Mouse (Mus musculus) ES-Bruce4 (cell line): Measurements from ENCODE around the gene Ykt6. TPM values are rescaled to one million over a fixed set of nuclear protein-coding genes. Genes with fewer than 3 reads are reported as not detected.
A peak's percentile ranks its signal among the peaks of the same experiment; 100 is the strongest.

ENCODE experiments used
- H3K27ac ChIP-seq: 2 replicates; pipeline ENCODE4 v1.5.1; 2012; ENCODE audit warnings: low read length, inconsistent platforms; ENCODE audit not compliant: insufficient read depth
- H3K27me3 ChIP-seq: 2 replicates; pipeline ENCODE4 v1.6.1; 2012; ENCODE audit warnings: mild to moderate bottlenecking, low read length, inconsistent platforms; ENCODE audit not compliant: control insufficient read depth, poor library complexity, insufficient read depth, severe bottlenecking
- H3K36me3 ChIP-seq: 2 replicates; pipeline ENCODE4 v1.6.1; 2012; ENCODE audit warnings: inconsistent platforms, mild to moderate bottlenecking, low read length, moderate library complexity; ENCODE audit not compliant: control insufficient read depth, poor library complexity, insufficient read depth, severe bottlenecking
- H3K4me1 ChIP-seq: one replicate; pipeline ENCODE4 v1.8.1; 2011; ENCODE audit warnings: low read length; ENCODE audit not compliant: control insufficient read depth, insufficient read depth
- H3K4me3 ChIP-seq: 2 replicates; pipeline ENCODE4 v1.5.1; 2011; ENCODE audit warnings: low read depth, mild to moderate bottlenecking, low read length
- H3K9ac ChIP-seq: 2 replicates; pipeline ENCODE4 v1.6.1; 2012; ENCODE audit warnings: low read depth, mild to moderate bottlenecking, inconsistent platforms; ENCODE audit not compliant: poor library complexity, severe bottlenecking
- H3K9me3 ChIP-seq: replicated peaks from 2 replicates; pipeline ENCODE4 v1.6.1; 2012; ENCODE audit warnings: mild to moderate bottlenecking, low read length, inconsistent platforms; ENCODE audit not compliant: control insufficient read depth, poor library complexity, insufficient read depth, severe bottlenecking
- CTCF ChIP-seq: IDR thresholded peaks from one replicate; pipeline ENCODE4 v1.8.1; 2011; ENCODE audit warnings: low read depth, low read length
- EP300 ChIP-seq: IDR thresholded peaks from 2 replicates; pipeline ENCODE4 v1.6.1; 2011; ENCODE audit warnings: low read depth, low read length; ENCODE audit not compliant: insufficient read depth
- POLR2A ChIP-seq: IDR thresholded peaks from one replicate; pipeline ENCODE4 v1.8.1; 2011; ENCODE audit warnings: low read length; ENCODE audit not compliant: insufficient read depth
- polyA plus RNA-seq: library from polyadenylated mRNA; stranded (reverse); fragments of >200 nt; gene quantifications from 2 replicates; pipeline ENCODE4 v1.2.4, GENCODE M21; 2011; ENCODE audit warnings: low read depth; ENCODE audit not compliant: missing spikeins, insufficient read depth, insufficient read length

Gene Ykt6
- 53.7 and 60.3 TPM in 2 replicates for polyA plus RNA-seq

DNA sequence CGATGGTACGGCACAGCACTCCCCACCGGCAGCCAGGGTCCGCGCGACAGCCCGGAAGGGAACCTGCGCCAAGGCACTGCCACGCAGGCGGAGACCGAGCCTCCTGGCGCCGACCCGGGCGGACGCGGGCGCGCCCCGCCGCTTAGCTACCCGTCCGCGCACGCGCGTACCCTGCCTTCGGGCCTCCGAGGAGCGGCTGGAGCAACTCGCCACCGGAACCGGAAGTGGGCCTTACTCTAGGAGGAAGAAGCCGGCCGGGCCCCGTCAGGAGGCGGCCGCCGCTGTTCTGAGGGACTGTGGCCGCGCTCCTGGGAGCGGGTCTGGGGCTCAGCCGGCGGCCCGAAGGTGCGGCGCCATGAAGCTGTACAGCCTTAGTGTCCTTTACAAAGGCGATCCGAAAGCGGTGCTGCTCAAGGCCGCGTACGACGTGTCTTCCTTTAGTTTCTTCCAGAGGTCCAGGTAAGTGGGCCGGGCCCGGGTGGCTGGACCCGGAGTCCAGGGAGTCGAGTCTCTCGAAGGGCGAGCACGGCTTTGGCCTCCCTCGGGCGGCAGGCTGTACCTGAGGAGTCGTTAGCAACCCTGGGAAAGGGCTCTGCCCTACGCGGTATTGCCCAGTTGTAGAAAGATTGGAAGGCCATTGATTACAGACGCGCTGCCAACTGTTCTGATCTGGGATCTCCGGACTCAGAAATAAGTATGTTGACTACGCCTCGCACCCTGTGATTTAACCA, at the start of gene Ykt6:
Ykt6 (plus strand) TSS at position 148 of the 731 bp plus-strand sequence.
- H3K9ac ChIP-seq, result peak within 1 kb of the TSS; percentile 81
- H3K4me3 ChIP-seq, result peak within 1 kb of the TSS; percentile 82

DNA sequence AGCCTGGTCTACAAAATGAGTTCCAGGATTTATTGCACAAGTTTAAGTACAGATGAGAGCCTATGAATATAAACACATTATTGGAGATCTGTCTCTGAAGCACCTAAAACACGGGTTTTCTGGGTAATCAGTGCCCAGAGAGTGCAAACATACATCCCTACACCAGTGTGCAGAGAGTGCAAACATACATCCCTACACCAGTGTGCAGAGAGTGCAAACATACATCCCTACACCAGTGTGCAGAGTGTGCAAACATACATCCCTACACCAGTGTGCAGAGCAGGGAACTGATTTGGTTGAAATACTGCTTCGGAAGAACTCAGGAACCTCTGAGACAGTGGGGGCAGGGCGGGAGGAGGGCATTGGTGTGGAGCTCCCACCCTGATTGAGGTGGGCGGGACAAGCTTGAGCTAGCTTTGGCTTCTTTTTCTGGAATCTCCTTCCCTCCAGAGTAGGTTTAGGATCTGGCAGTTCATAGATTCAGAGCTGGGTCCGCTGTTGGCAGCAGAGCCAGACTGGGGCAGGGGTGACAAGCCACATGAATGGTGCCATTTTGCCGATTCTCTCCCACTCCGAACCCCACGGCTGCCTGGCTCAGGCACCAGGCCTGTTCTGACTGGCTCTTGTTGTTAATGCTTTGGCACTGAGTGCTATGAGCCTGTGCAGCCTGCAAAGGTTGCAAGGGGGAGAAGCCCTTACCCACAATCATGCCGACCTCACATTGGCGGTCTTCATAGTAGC, 49.5 kb upstream of the Ykt6 start:
- no peak overlapping the region for H3K4me3 ChIP-seq

More for the DNA sequence above, at the start of gene Ykt6:
- Histone ChIP-seq H3K9me3 (no peaks in the 10 kb centered on the region), H3K36me3 (peaks cover 8% of the 10 kb centered on the region), H3K4me1 (no peaks in the 10 kb centered on the region), H3K27ac (peak within 1 kb of the TSS; percentile 65), H3K27me3 (no peaks in the 10 kb centered on the region)
- TF ChIP-seq CTCF (no peak), POLR2A (peak; percentile 74), EP300 (0 out of 2 replicates have a peak, but pooled peaks have one; percentile 12)

DNA sequence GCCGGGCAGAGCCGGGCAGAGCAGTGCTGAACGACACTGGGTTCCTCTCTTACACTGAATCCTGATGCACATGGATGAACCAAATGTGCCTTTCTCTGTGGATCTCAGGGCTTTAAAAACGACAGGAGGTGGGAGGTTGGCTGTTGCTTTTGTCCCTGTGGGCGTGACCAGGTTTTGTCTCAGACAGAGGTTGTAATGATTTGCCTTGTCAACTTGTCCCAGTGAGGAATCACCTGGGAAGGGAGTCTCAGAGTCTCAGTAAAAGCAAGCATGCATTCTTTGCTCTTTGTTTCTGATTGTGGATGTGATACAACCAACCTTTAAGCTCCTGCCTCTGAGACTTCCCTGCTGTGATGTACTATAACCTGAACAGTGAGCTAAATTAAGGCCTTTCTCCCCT, 48.4 kb upstream of the Ykt6 start:
- no peak overlapping the region for H3K9ac ChIP-seq
- H3K27ac ChIP-seq, result no peak overlapping the region
- H3K9me3 ChIP-seq, result no peaks in the 10 kb centered on the region
- H3K4me3 ChIP-seq, result no peak overlapping the region
- no peaks in the 10 kb centered on the region for H3K4me1 ChIP-seq
- no peak for TF ChIP-seq EP300
- no peak for TF ChIP-seq CTCF
- no peak for TF ChIP-seq POLR2A
- H3K36me3 ChIP-seq, result no peaks in the 10 kb centered on the region
- no peaks in the 10 kb centered on the region for H3K27me3 ChIP-seq

More for the DNA sequence above, 49.5 kb upstream of the Ykt6 start:
- no peaks in the 10 kb centered on the region for H3K4me1 ChIP-seq
- H3K9ac ChIP-seq, result no peak overlapping the region
- no peaks in the 10 kb centered on the region for H3K9me3 ChIP-seq
- no peaks in the 10 kb centered on the region for H3K27me3 ChIP-seq
- H3K27ac ChIP-seq, result no peak overlapping the region
- TF ChIP-seq POLR2A, result no peak
- TF ChIP-seq EP300, result no peak
- no peak for TF ChIP-seq CTCF
- H3K36me3 ChIP-seq, result no peaks in the 10 kb centered on the region

DNA sequence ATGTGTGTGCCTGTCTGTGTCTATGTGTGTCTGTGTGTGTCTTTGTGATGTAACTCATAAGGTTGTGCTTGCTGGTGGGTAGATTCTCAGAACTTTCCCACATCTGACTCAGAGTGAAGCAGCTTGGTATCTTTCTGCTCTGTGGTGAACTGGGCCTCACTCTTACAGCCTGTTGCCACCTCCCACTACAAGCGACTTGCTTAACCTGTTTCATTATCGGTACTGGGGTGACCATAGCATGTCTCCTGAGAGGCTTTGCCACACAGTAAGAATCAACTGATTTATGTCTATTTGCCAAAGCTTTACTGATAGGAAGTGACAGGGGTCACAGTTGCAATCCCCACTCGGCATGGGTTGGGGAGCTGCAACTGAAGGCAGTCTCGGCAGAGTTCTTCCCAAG, 46.9 kb upstream of the Ykt6 start:
- no peak overlapping the region for H3K4me3 ChIP-seq
- H3K27me3 ChIP-seq, result no peaks in the 10 kb centered on the region
- no peak for TF ChIP-seq CTCF
- TF ChIP-seq EP300, result no peak
- no peak for TF ChIP-seq POLR2A
- no peaks in the 10 kb centered on the region for H3K4me1 ChIP-seq
- no peaks in the 10 kb centered on the region for H3K36me3 ChIP-seq
- H3K27ac ChIP-seq, result no peak overlapping the region
- H3K9ac ChIP-seq, result no peak overlapping the region
- no peaks in the 10 kb centered on the region for H3K9me3 ChIP-seq

DNA sequence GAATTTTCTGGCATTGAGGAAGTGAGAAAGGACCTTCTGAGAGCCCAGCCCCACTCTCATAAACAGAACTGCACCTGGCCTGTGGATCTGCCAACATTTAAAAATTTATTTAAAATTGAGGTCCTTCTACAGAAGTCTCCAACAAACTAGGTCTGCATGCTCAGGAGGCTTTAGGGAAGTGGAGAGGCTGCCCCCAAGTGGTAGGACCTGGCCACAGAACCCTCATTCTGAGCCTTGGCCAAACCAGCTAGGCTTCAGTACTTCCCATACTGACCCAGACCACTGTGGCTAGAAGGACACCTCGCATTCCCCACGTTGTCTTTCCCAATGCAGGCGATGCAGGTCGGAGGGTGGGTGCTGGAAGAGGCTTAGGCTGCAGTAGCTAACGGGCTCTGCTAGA, 42.9 kb upstream of the Ykt6 start:
- H3K9me3 ChIP-seq, result no peaks in the 10 kb centered on the region
- no peaks in the 10 kb centered on the region for H3K36me3 ChIP-seq
- H3K4me3 ChIP-seq, result no peak overlapping the region
- H3K4me1 ChIP-seq, result no peaks in the 10 kb centered on the region
- no peak for TF ChIP-seq EP300
- no peak for TF ChIP-seq POLR2A
- peak; percentile 85 for TF ChIP-seq CTCF
- no peaks in the 10 kb centered on the region for H3K27me3 ChIP-seq
- no peak overlapping the region for H3K27ac ChIP-seq
- no peak overlapping the region for H3K9ac ChIP-seq

DNA sequence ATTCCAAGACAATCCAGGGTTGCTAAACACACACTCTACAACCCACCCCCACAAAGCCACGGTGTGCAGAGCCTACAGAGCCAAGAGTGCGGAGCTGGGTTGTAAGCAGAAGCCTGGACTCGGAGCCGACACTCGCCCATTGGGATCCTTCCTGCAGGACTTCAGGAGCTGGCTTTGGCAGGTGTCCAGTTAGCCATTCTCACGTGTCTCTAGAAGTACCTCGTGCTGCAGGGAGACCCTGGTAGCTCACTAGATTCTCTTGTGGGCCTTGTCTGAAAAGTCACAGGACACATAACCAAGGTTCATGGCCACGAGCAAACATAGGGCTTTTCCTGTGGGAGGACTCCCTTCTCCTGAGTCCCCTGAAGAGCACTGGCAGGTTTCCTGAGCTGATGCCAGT, 42.2 kb upstream of the Ykt6 start:
- H3K9ac ChIP-seq, result no peak overlapping the region
- no peaks in the 10 kb centered on the region for H3K9me3 ChIP-seq
- TF ChIP-seq POLR2A (no peak), EP300 (no peak), CTCF (no peak)
- no peaks in the 10 kb centered on the region for H3K27me3 ChIP-seq
- H3K27ac ChIP-seq, result no peak overlapping the region
- no peaks in the 10 kb centered on the region for H3K4me1 ChIP-seq
- no peaks in the 10 kb centered on the region for H3K36me3 ChIP-seq
- no peak overlapping the region for H3K4me3 ChIP-seq
